Comparison of ENCODE assay signal across 14 mouse cellular contexts in the genomic region with DNA sequence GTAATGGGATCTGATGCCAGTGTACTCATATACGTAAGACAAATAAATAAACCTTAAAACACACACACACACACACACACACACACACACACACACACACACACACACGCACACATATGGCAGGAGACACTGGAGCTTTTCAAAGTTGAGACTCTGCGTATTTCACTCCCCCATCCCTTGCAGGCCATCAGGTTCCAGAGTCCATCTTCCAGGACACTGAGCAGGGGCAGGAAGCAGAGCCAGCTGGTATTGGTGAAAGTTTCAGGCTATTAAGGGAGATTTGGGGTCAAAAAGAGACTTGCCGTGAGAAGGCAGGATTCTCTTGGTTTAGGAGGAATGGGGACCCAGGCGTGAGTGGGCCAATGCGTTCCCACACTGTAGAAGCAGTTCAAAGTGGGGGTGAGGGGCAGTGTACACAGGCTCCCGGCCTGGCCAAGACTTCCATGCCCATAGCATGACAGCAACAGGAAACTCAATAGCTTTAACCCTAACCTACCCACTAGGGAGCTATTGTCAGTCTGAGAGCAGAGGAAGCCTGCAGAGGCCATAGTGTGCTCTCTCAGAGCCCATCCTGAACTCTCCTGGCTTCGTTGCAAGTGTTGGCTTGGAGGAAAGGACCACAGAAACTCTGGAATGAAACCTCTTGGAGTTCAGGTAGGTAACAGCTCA. TPM values are rescaled to one million over a fixed set of nuclear protein-coding genes. Genes with fewer than 3 reads are reported as not detected.
DNase-seq lines count a peak whose midpoint lies in the region; ATAC-seq lines count a peak whose summit lies in the region.
"Had no signal": no experiment of that assay in that cellular context is flagged by ENCODE, and none has a peak within 500 bp of the region (broad histone marks: within the 10 kb centered on the region; RNA-seq: fewer than 3 reads in every experiment).

No protein-coding gene starts in this region.

- H3K36me3 ChIP-seq in forebrain, embryonic 15.5 days = no peaks in the 10 kb centered on the region
- H3K36me3 ChIP-seq in forebrain, embryonic 11.5 days (ENCODE audit: control insufficient read depth, insufficient read depth, low read length) = no peaks in the 10 kb centered on the region
- H3K36me3 ChIP-seq in embryonic facial prominence, embryonic 14.5 days (ENCODE audit: control insufficient read depth, insufficient read depth, low read length) = no peaks in the 10 kb centered on the region
- no peaks in the 10 kb centered on the region for H3K36me3 ChIP-seq in kidney, embryonic 16.5 days (ENCODE audit: insufficient read depth, low read length)
- H3K36me3 ChIP-seq: midbrain, embryonic 15.5 days had no signal

- H3K27me3 ChIP-seq in forebrain, embryonic 15.5 days = no peaks in the 10 kb centered on the region
- H3K27me3 ChIP-seq in forebrain, embryonic 11.5 days (ENCODE audit: control insufficient read depth, insufficient read depth, low read length) = no peaks in the 10 kb centered on the region
- H3K27me3 ChIP-seq in embryonic facial prominence, embryonic 14.5 days (replicated peaks; ENCODE audit: control insufficient read depth, insufficient read depth, low read length) = no peaks in the 10 kb centered on the region
- no peaks in the 10 kb centered on the region for H3K27me3 ChIP-seq in kidney, embryonic 16.5 days (ENCODE audit: insufficient read depth, low read length)
- H3K27me3 ChIP-seq: midbrain, embryonic 15.5 days had no signal

- H3K4me3 ChIP-seq in forebrain, embryonic 15.5 days = no peak overlapping the region
- H3K4me3 ChIP-seq in forebrain, embryonic 11.5 days (ENCODE audit: low read depth, low read length) = no peak overlapping the region
- no peak overlapping the region for H3K4me3 ChIP-seq in embryonic facial prominence, embryonic 14.5 days (ENCODE audit: low read depth, low read length)
- H3K4me3 ChIP-seq in kidney, embryonic 16.5 days (ENCODE audit: low read length) = no peak overlapping the region
- H3K4me3 ChIP-seq: midbrain, embryonic 15.5 days had no signal

- 63% methylated on average over 8 of the region's 8 CpGs for WGBS in forebrain, embryonic 15.5 days
- WGBS in forebrain, embryonic 11.5 days = 73% methylated on average over 8 of the region's 8 CpGs
- 54% methylated on average over 8 of the region's 8 CpGs for WGBS in embryonic facial prominence, embryonic 14.5 days
- WGBS in kidney, embryonic 16.5 days = 30% methylated on average over 8 of the region's 8 CpGs

- H3K27ac ChIP-seq in forebrain, embryonic 15.5 days (replicated peaks) = peak overlapping the region; percentile 86
- H3K27ac ChIP-seq in forebrain, embryonic 11.5 days (ENCODE audit: low read depth, low read length) = no peak overlapping the region
- peak overlapping the region; percentile 39; the same call in 1 of the 2 replicates for H3K27ac ChIP-seq in embryonic facial prominence, embryonic 14.5 days (replicated peaks; ENCODE audit: low read depth, low read length)
- peak overlapping the region; percentile 91 for H3K27ac ChIP-seq in kidney, embryonic 16.5 days (ENCODE audit: low read length)

- H3K4me2 ChIP-seq in forebrain, embryonic 15.5 days (replicated peaks) = no peak overlapping the region
- no peak overlapping the region for H3K4me2 ChIP-seq in forebrain, embryonic 11.5 days (ENCODE audit: low read depth, low read length, severe bottlenecking)
- no peak overlapping the region for H3K4me2 ChIP-seq in embryonic facial prominence, embryonic 14.5 days (ENCODE audit: low read depth, low read length)
- peak overlapping the region; percentile 29; the same call in 1 of the 2 replicates for H3K4me2 ChIP-seq in kidney, embryonic 16.5 days (replicated peaks; ENCODE audit: low read depth, low read length)
- H3K4me2 ChIP-seq: heart, embryonic 11.5 days; midbrain, embryonic 15.5 days had no signal

- peaks cover 85% of the 10 kb centered on the region for H3K4me1 ChIP-seq in forebrain, embryonic 15.5 days
- peaks cover 6% of the 10 kb centered on the region; the same call in 1 of the 2 replicates for H3K4me1 ChIP-seq in forebrain, embryonic 11.5 days (replicated peaks; ENCODE audit: control insufficient read depth, insufficient read depth, low read length)
- peaks cover 30% of the 10 kb centered on the region for H3K4me1 ChIP-seq in embryonic facial prominence, embryonic 14.5 days (ENCODE audit: control insufficient read depth, insufficient read depth, low read length)
- peaks cover 75% of the 10 kb centered on the region for H3K4me1 ChIP-seq in kidney, embryonic 16.5 days (ENCODE audit: insufficient read depth, low read length)

- DNase-seq in forebrain, embryonic 11.5 days (ENCODE audit: low spot score) = no peak
- peak; percentile 26 to 30 for DNase-seq in kidney, adult 8-10 months
- no peak for DNase-seq in kidney, postnatal 14 days
- no peak for DNase-seq in embryonic facial prominence, embryonic 14.5 days (ENCODE audit: low spot score)
- no peak for DNase-seq in left cerebral cortex, adult 8-10 months (ENCODE audit: low spot score in 2 of 2)
- no peak for DNase-seq in gastrocnemius, postnatal 25 days
- DNase-seq: cerebellum, postnatal 36 days; layer of hippocampus, postnatal 36 days; liver; lung, postnatal 14 days had no signal

- H3K9me3 ChIP-seq in forebrain, embryonic 15.5 days = no peaks in the 10 kb centered on the region
- H3K9me3 ChIP-seq in forebrain, embryonic 11.5 days (ENCODE audit: control insufficient read depth, low read length) = no peaks in the 10 kb centered on the region
- no peaks in the 10 kb centered on the region for H3K9me3 ChIP-seq in embryonic facial prominence, embryonic 14.5 days (ENCODE audit: control insufficient read depth, low read length)
- no peaks in the 10 kb centered on the region for H3K9me3 ChIP-seq in kidney, embryonic 16.5 days (ENCODE audit: low read length)
- H3K9me3 ChIP-seq: midbrain, embryonic 15.5 days had no signal

- 0 out of 2 replicates have a peak overlapping the region, but pooled peaks have one; percentile 3 for H3K9ac ChIP-seq in forebrain, embryonic 15.5 days (replicated peaks)
- H3K9ac ChIP-seq in forebrain, embryonic 11.5 days (ENCODE audit: low read length) = no peak overlapping the region
- H3K9ac ChIP-seq in embryonic facial prominence, embryonic 14.5 days (ENCODE audit: low read depth, low read length) = no peak overlapping the region
- no peak overlapping the region for H3K9ac ChIP-seq in kidney, embryonic 16.5 days (replicated peaks; ENCODE audit: low read length)
- H3K9ac ChIP-seq: midbrain, embryonic 15.5 days had no signal

- no peak for ATAC-seq in forebrain, embryonic 15.5 days (replicated peaks)
- no peak for ATAC-seq in forebrain, embryonic 11.5 days (replicated peaks; ENCODE audit: low FRiP score)
- ATAC-seq in embryonic facial prominence, embryonic 14.5 days (ENCODE audit: low read depth) = no peak
- ATAC-seq in kidney, embryonic 16.5 days (ENCODE audit: low FRiP score, low TSS enrichment) = peak; percentile 20; the same call in 1 of the 2 replicates

RNA-seq across cellular contexts. Expression of gene Nav1, which starts 44.0 kb away (rescaled TPM):
- 48.1 and 51.1 TPM in 2 replicates for polyA plus RNA-seq in forebrain, embryonic 15.5 days (2015; fragmentation: Nextera tagmentation; extraction: Ambion mirVana)
- polyA plus RNA-seq in forebrain, embryonic 11.5 days (2014; fragmentation: Nextera tagmentation; extraction: Ambion mirVana) = 23.4 and 26.9 TPM in 2 replicates
- polyA plus RNA-seq in embryonic facial prominence, embryonic 14.5 days (2014; fragmentation: Nextera tagmentation; extraction: Ambion mirVana) = 16.7 and 18.0 TPM in 2 replicates
- 12.2 and 16.8 TPM in 2 replicates for polyA plus RNA-seq in kidney, embryonic 16.5 days (2015; fragmentation: Nextera tagmentation; extraction: Ambion mirVana)
- 10 to 100 TPM; 44.9 to 49.3 (median 46.5) TPM for total RNA-seq in left cerebral cortex, adult 8-10 months (2022)
- 10 to 100 TPM in 1 of 2 experiments, 1 to 10 TPM in 1; 7.9 to 11.1 TPM for total RNA-seq in gastrocnemius, postnatal 25 days (2021)

Comparison
In these comparisons a context has a peak if more than half of its experiments do, and no peak if none do; other contexts are left out.
1. DNase-seq: peak in kidney, adult 8-10 months (2 of 2); none in forebrain, embryonic 11.5 days (single experiment), kidney, postnatal 14 days (single experiment), embryonic facial prominence, embryonic 14.5 days (single experiment), left cerebral cortex, adult 8-10 months (0 of 2) and gastrocnemius, postnatal 25 days (single experiment).